Mouse (Mus musculus): ENCODE measurements around the gene Wdr27.

GRCm38 (mm10) chr17:14806808-14807207 is 136.2 kb downstream of the Wdr27 start:
- TF ChIP-seq CHD2 (IDR thresholded peaks at IDR 0.05; ENCODE audit: low read depth, low read length), result no peak
- TF ChIP-seq ZC3H11A (IDR thresholded peaks at IDR 0.05; ENCODE audit: borderline replicate concordance, low read depth, low read length), result no peak
- TF ChIP-seq MAFK (IDR thresholded peaks at IDR 0.05; ENCODE audit: insufficient read depth, low read depth, low read length), result no peak

Data from ES-E14 (cell line).